Mouse (Mus musculus): ENCODE data around the gene Tusc2.

GRCm38 (mm10) chr9:107553541-107554318 is 9.3 kb upstream of the Tusc2 start:
- no peak for TF ChIP-seq CTCF (IDR thresholded peaks at IDR 0.05; ENCODE audit: low read depth)
- TF ChIP-seq EP300 (IDR thresholded peaks at IDR 0.05; ENCODE audit: low read depth), result no peak

Measured in liver, postnatal 0 days (tissue).